Mouse (Mus musculus): ENCODE measurements around the gene Ankrd12. TPM values are rescaled to one million over a fixed set of nuclear protein-coding genes. Genes with fewer than 3 reads are reported as not detected.

The Ankrd12 gene
- polyA plus RNA-seq, 1 experiment: 10.5 TPM

DNA sequence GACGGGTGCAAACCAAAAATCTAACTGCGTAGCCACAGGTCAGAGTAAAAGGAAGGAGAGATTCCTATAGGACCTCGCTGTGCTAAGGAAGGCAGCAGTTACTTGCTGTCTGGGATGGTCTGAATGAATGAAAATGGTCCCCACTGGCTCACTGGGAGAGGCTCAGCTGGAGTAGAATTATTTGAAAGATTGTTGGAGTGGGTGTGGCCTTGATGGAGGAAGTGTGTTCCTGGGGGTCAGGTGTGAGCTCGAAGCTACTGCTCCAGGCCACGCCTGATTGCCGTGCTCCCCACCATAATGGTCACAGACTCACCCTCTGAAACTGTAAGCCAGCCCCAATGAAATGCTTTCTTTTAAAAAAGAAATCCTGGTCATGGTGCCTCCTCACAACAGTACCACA, 135.6 kb downstream of the Ankrd12 start:
- Histone ChIP-seq H3K4me3 (ENCODE audit: insufficient read depth, low read depth, low read length) (no peak overlapping the region), H3K27ac (replicated peaks; ENCODE audit: low read depth, low read length) (no peak overlapping the region), H3K4me1 (ENCODE audit: control insufficient read depth, insufficient read depth, insufficient read length, low read length) (peaks cover 4% of the 10 kb centered on the region)

DNA sequence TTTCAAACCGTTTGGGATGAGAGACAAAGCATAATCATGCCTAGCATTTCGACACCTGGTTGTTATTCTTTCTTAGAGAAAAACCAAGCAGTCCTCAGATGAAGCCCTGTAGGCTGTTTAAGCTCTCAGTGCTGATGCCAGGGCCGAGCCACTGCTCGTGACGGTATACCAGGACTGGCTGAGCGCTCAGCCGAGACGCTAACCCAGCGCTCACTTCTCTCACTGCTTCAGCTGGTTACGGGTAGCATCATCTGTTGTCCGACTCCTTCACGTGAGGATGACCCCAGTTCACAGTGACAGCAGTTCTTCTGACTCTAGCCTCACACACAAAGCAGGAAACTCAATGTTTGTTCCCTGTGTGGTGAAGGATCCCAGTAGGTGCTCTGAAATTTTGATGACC, 136.7 kb downstream of the Ankrd12 start:
- H3K27ac ChIP-seq (replicated peaks; ENCODE audit: low read depth, low read length): peak overlapping the region; percentile 19
- H3K4me3 ChIP-seq (ENCODE audit: insufficient read depth, low read depth, low read length): no peak overlapping the region
- peaks cover 4% of the 10 kb centered on the region for H3K4me1 ChIP-seq (ENCODE audit: control insufficient read depth, insufficient read depth, insufficient read length, low read length)

DNA sequence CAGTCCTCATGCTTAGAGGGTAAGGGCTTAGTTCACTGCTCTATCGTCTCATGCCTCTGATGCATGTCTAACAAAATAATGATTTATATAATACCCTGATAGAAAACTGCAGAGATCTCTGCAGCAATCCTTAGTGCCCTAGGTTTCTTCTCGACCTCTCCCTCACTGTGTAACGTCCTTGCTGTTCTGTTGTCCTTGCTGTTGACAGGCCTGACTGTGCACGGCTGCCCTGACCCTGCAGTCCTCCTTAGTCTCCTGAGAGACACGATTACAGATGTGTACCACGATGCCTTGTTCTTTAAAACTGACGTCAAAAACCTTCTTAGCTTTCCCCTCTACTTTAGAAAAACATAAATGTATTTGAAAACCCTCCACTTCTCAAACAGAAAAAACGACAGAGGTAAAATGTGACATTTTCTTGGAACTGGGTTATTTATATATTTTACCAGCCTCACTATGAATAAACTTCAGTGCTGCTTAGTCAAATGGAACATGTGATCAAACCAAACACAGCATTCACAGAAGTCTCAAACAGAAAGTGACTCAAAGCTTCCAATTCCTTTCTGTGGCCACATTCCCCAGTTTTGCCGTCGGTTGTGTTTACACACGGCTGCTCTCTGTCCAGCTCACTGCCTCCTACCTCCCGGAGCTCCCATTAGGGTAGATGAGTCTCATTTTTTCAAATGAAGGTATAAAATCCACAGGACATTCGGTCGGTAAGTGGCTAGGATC, 137.3 kb downstream of the Ankrd12 start:
- Histone ChIP-seq H3K4me3 (ENCODE audit: insufficient read depth, low read depth, low read length) (no peak overlapping the region), H3K4me1 (ENCODE audit: control insufficient read depth, insufficient read depth, insufficient read length, low read length) (peaks cover 4% of the 10 kb centered on the region), H3K27ac (replicated peaks; ENCODE audit: low read depth, low read length) (peak overlapping the region; percentile 34)

DNA sequence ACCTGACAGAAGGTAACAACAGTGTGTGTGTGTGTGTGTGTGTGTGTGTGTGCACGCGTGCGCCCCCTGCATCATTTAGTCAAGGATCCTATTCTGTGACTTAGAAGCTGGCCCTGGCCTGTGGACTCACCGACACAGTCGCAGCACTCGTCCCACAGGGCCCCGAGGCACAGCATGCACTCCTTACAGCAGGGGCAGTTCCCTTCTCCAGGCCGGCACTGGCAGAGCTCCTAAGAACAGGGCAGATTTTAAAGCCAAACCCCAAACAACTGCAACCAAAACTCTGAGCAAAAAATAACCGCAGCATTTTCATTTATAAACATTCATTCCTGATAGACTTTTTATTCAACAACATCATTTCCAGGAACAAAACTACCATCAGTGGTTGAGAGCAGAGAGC, 139.2 kb downstream of the Ankrd12 start:
- Histone ChIP-seq H3K4me3 (ENCODE audit: insufficient read depth, low read depth, low read length) (no peak overlapping the region), H3K27ac (replicated peaks; ENCODE audit: low read depth, low read length) (no peak overlapping the region)

DNA sequence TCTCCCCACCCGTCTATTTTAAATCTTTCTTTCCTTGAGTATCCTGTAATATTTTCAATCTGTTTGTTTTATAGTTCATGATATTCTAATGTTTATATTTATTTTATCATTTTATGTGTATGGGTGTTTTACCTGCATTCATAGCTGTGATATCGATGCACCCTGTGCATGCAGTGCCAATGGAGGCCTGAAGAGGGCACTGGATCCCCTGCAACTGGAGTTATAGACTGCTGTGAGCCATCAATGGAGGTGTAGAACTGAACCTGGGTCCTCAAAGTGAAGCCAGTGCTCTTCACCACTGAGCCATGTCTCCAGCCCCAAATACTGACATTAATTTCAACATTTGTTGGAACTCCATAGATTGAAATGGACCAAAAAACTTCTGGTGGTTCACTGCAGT, 143.1 kb downstream of the Ankrd12 start:
- Histone ChIP-seq H3K27ac (replicated peaks; ENCODE audit: low read depth, low read length) (no peak overlapping the region), H3K4me1 (ENCODE audit: control insufficient read depth, insufficient read depth, insufficient read length, low read length) (no peaks in the 10 kb centered on the region), H3K4me3 (ENCODE audit: insufficient read depth, low read depth, low read length) (no peak overlapping the region)

More for the DNA sequence above, 139.2 kb downstream of the Ankrd12 start:
- peaks cover 4% of the 10 kb centered on the region for H3K4me1 ChIP-seq (ENCODE audit: control insufficient read depth, insufficient read depth, insufficient read length, low read length)

DNA sequence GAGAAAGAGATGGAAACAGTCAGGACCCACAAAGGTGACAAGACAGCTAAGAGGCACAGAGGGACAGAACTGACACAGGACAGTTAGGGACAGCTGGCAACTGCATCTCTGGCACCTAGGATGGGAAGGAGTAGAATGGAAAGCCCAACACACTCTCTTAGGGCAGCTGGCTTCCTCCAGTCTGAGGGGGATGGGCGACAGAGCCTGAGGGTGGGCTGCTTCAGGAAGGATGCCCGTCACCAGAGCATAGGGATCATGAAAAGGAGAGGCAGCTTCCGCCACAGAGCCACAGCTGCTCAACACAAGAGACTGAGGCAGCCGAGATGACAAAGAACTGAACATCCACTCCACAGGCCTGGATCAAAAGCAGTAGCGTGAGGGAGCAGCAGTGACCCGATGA, 145.4 kb downstream of the Ankrd12 start:
- H3K4me1 ChIP-seq (ENCODE audit: control insufficient read depth, insufficient read depth, insufficient read length, low read length): no peaks in the 10 kb centered on the region
- no peak overlapping the region for H3K27ac ChIP-seq (replicated peaks; ENCODE audit: low read depth, low read length)

DNA sequence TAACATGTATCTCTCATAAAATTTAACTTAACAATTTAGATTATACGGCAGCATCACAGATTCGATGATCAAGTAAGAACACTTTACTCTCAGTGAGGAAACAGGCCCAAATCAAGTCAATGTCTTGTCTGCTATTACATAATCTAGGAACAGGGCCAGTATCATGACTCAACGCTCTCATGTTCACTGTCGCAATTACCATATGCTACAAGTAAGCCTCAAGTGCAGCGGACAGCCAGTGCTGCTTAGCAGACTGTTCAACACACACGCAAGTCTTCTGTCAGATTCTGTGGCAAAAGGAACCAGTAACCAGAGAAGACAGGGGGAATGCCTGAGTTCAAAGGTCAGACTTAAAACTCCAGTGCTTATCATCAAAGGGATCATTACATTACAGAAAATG, 145.9 kb downstream of the Ankrd12 start:
- no peaks in the 10 kb centered on the region for H3K4me1 ChIP-seq (ENCODE audit: control insufficient read depth, insufficient read depth, insufficient read length, low read length)
- H3K27ac ChIP-seq (replicated peaks; ENCODE audit: low read depth, low read length): no peak overlapping the region
- H3K4me3 ChIP-seq (ENCODE audit: insufficient read depth, low read depth, low read length): no peak overlapping the region

More for the DNA sequence above, 145.4 kb downstream of the Ankrd12 start:
- no peak overlapping the region for H3K4me3 ChIP-seq (ENCODE audit: insufficient read depth, low read depth, low read length)

DNA sequence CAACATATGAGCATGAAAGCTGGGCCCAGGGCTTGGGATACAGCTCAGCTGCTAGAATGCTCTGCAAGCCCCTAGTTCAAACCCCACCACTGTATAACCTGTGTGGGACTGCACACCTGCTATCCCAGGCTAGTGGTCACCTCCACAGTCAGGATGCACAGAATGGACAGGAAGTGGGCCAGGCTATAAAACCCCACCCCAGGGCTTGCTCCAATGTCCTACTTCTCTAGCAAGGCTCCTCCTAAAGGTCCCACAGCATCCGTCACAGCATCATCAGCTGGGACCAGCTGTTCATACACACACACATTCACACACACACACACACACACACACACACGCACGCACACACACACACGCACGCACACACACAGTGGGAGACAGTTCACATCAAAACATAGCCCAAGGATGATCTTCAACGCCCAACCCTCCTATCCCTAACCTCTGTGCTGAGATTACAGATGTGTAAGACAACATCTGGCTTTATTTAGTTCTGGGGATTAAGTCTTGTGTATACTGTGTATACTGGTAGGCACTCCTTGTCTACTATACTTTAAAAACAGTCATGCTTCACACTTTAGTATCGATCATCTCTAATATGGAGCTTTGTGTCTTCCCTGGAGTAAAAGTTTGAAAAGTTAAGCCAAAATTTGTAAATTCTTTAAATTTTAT, 146.6 kb downstream of the Ankrd12 start:
- Histone ChIP-seq H3K4me3 (ENCODE audit: insufficient read depth, low read depth, low read length) (no peak overlapping the region), H3K27ac (replicated peaks; ENCODE audit: low read depth, low read length) (no peak overlapping the region)

DNA sequence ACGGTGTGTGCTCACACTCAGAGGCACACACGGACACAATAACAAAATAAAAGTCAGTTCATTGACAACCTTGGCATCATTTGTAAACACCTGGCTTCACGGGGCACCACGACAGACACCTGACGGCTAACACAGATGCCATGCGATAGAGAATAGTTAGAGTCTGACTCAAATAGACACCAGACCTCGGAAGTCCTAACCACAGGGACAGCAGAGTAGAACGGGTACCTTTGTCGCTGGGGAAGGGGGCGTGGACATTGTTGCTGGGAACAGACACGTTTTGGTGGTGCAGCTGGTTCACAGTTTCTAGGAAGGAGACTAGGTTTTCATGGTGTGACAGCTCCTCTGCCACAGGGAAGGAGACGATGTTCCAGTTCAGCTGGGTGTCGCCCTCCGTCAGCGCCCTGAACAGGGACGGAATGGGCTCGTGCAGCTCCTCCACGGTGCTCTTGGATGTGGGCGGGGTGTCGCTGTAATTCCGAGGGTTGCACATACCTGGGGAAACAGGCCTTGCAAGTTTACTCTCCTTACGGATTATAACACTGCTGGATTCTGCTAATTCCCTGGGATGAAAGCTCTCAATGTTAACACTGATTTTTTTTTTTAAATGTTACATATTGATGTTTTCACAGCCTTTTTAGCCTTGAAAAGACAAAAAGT, 147.4 kb downstream of the Ankrd12 start:
- H3K4me1 ChIP-seq (ENCODE audit: control insufficient read depth, insufficient read depth, insufficient read length, low read length): no peaks in the 10 kb centered on the region
- no peak overlapping the region for H3K4me3 ChIP-seq (ENCODE audit: insufficient read depth, low read depth, low read length)
- no peak overlapping the region for H3K27ac ChIP-seq (replicated peaks; ENCODE audit: low read depth, low read length)

More for the DNA sequence above, 146.6 kb downstream of the Ankrd12 start:
- H3K4me1 ChIP-seq (ENCODE audit: control insufficient read depth, insufficient read depth, insufficient read length, low read length): no peaks in the 10 kb centered on the region

DNA sequence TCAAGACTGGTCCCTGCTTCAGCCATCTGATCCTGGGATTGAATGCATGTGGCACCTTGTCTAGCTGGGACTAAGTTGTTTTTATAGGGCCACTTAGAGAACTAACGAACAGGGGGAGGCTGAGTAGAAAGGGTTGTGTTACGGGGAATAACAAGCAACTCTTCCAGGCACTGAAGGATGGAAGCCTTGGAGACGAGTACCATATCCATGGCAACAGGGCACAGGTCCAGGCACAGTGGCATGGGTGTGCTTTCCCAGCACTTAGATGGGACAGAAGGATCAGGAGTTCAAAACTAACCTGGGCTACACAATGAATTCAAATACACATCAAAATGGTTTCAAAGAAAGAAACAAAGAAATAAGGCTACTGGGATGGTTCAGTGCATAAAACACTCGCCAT, 149.8 kb downstream of the Ankrd12 start:
- Histone ChIP-seq H3K27ac (replicated peaks; ENCODE audit: low read depth, low read length) (no peak overlapping the region), H3K4me3 (ENCODE audit: insufficient read depth, low read depth, low read length) (no peak overlapping the region), H3K4me1 (ENCODE audit: control insufficient read depth, insufficient read depth, insufficient read length, low read length) (no peaks in the 10 kb centered on the region)

DNA sequence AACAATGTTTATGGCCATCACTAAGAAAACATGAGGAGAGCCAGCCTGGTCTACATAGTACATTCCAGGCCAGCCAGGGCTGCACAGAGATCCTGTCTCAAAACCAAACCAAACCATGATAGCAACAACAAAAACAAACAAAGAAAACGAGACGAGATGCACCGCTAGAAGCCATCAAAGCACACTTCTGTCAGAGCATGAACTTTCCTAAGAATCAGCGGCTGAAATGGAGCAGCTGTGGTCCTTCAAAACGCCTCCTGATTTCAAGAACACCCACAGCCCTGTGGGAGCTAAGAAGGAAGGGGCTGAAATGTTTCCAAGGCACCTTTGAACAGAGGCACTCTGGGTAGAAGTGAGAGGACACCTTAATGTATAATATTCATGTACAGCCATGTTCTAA, 152.7 kb downstream of the Ankrd12 start:
- H3K4me3 ChIP-seq (ENCODE audit: insufficient read depth, low read depth, low read length): no peak overlapping the region
- H3K27ac ChIP-seq (replicated peaks; ENCODE audit: low read depth, low read length): no peak overlapping the region
- no peaks in the 10 kb centered on the region for H3K4me1 ChIP-seq (ENCODE audit: control insufficient read depth, insufficient read depth, insufficient read length, low read length)

DNA sequence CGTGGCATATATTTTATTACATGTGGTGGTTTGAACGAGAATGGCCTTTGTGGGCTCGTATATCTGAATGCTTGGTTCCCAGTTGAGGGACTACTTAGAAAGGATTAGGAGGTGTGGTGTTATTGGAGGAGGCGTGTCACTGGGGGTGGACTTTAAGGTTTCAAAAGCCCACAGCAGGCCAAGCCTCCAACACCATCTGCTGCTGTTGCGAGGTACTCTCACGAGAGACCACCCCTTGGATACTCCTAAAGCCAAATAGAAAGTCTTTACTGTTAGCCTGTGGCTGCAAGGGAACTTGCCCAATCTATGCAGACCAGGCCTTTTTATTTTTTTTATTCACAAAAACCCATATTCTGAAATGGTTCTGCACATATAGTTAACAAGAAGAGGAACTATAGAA, 154.9 kb downstream of the Ankrd12 start:
- Histone ChIP-seq H3K27ac (replicated peaks; ENCODE audit: low read depth, low read length) (no peak overlapping the region), H3K4me1 (ENCODE audit: control insufficient read depth, insufficient read depth, insufficient read length, low read length) (no peaks in the 10 kb centered on the region)

DNA sequence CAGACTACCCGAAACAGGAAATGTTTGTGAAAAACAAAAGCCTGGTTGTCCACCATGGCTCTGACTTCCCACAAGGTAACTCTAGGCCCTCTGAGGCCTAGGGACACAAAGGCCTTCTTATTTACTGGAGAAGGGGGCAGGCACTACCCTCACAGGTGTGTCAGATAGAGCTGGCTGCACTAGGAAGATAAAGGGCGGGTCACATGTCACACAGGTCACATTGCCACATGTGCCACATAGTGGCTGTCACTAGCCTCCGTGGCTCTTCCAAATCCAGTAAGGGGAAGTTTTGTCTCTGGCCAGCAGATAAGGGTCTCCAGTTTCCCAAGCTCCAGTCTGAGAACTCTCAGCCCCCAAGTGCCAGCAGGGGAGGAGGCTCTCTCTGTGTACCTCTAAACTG, 157.7 kb downstream of the Ankrd12 start:
- no peak overlapping the region for H3K27ac ChIP-seq (replicated peaks; ENCODE audit: low read depth, low read length)
- H3K4me3 ChIP-seq (ENCODE audit: insufficient read depth, low read depth, low read length): no peak overlapping the region
- H3K4me1 ChIP-seq (ENCODE audit: control insufficient read depth, insufficient read depth, insufficient read length, low read length): peaks cover 2% of the 10 kb centered on the region; the same call in 1 of the 2 replicates

More for the DNA sequence above, 154.9 kb downstream of the Ankrd12 start:
- H3K4me3 ChIP-seq (ENCODE audit: insufficient read depth, low read depth, low read length): no peak overlapping the region

DNA sequence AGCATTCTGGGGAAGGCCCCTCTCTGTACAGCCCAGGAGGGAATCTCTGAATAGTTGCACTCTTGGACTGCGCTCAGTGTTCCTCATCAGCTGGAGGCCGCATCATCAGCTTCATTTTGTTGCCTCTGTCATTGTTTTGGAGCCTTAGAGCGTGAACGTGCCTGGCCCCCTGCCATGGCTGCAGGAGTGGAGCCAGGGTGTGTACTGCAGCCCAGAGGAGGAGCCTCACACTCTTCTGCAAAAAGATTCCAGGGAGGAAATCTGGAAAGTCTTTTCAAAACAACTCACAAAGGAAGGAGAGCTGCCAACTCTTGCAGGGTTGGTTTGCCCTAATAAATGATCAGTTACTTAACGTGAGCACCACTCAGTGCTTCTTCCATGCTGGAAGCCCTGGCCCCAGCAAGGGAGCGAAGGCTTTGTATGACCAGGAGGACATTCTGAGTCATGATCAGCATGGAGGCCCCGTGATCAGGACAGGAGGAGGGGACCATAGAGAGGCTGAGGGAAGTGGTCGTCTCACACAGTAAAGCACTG, 160.7 kb downstream of the Ankrd12 start:
- Histone ChIP-seq H3K4me1 (ENCODE audit: control insufficient read depth, insufficient read depth, insufficient read length, low read length) (peaks cover 2% of the 10 kb centered on the region; the same call in 1 of the 2 replicates), H3K4me3 (ENCODE audit: insufficient read depth, low read depth, low read length) (peak overlapping the region; percentile 32), H3K27ac (replicated peaks; ENCODE audit: low read depth, low read length) (peak overlapping the region; percentile 64)

Data from brown adipose tissue, adult 24 weeks (tissue).